Mouse (Mus musculus) CD8-positive naive resting alpha-beta T cell, adult 2 months (primary cell): ENCODE measurements around the gene Hcn1.

ENCODE experiments used
- DNase-seq, 2 experiments: peaks; one replicate each; pipeline ENCODE4 v3.0.0; 2022; ENCODE audit warnings: low read depth in 2 of 2, low spot score in 2 of 2

The Hcn1 gene

DNA sequence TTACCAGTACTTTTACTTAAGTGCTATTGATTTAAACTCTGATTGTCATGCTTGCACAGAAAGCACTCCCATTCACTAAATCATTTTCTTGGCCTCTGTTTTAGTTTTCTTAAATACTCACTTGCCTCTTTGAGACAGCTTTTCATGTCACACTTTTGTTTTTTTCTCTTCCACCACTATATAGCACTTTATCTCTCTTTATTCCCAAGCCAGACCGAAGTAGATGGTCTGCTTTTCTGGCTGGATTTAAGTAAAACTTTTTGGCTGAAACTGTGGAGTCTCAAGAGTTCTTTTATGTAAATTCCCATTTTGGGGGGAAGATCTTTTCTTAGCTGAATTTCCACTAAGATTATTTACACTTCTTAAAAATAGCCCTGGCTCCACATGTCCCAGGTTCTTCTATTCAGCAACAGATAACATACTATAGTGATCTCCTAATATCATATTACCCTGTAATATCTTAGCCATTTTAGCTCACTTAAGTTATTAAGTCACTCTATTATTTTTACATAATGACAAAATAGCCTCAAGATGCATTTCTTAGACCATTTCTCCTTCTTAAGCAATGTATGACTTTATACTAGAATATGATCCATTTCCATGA lies 92.7 kb downstream of the Hcn1 start:
- DNase-seq: no peak

DNA sequence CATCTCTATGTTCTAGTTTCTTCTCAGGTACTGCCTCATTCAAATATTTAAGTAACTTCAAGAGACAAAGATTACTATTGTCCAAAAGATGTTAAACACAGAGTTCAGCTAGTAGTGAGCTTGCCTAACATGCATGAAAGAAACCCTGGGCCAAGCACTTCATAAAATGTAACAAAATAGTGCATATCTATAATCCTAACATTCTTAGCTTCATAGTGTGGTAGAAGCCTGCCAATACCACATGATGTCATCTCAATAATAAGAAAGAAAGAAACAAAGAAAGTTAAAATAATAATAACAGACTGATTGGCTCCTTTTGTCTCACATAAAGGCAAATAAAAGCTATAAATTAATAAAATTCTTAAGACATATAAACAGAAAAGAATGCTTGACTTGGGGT lies 103.5 kb downstream of the Hcn1 start:
- DNase-seq: no peak

DNA sequence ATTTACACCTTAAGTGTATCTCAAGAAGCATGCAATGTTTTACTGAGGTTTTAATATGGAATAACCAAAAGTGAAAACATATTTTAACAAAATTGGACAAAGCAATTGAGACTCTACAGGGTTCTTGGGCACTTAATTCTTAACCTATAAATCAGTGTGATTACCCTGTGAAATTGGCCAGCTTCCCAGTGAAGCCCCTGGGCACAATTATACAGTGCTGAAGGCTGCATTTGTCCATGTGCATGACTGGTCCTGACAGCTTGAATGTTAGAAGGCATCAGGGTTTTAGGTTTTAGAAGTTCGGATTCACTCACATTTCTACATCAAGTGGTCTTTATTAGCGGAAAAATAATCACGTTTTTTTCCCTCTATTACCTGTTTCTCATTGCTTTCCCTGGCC lies 103.9 kb downstream of the Hcn1 start:
- DNase-seq: no peak

DNA sequence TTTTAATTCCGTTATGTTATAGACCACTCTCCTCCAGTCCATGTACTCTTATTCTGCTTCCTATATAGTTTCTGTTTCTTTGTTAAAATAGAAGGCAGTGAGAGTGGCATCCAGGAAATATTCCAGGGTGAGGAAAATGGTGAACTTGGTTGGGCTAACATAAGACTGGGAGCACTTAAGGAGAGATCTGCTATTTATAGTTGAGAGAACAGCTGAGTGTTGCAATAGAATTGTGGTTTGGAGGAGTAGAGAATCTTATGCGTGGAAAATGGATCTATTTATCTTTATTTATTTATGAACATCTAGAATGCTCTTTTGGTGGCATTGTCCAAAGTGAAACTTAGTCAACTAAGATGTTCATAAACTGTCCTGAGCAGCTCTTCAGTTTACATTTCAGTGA lies 104.4 kb downstream of the Hcn1 start:
- DNase-seq: no peak

DNA sequence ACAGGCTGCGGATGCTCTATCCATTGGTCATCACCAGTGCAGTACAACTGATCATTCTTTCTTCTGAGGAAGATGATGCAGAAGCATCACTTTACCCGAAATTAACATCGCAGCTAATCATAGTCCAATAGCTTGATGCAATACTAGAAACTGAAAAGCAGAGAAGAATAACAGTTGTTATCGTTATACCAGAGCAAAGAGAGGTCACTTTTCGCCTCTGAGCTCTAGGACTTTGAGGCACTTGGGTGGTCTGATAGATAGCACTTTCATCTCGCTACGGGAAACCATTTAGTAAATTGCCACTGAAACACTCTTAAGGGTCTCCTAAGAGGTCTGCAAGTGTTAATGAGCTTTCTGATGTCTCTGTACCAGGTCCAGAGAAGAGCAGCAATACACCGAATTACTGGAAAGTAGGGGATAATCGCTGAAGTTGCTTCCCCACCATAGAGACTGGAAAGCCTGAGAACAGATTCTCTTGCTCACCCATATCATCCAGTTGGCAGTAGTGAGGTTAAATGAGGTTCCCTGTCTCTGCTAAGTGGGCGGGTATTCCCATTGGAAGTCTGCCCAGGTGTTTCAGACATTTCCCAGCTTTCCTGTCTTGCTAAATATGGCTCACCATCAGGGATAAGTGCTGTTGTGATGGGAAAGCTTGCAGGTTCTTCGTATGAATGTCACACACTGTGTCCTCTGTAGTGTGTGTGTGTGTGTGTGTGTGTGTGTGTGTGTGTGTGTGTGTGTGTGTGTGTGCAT lies 105.0 kb downstream of the Hcn1 start:
- no peak for DNase-seq

DNA sequence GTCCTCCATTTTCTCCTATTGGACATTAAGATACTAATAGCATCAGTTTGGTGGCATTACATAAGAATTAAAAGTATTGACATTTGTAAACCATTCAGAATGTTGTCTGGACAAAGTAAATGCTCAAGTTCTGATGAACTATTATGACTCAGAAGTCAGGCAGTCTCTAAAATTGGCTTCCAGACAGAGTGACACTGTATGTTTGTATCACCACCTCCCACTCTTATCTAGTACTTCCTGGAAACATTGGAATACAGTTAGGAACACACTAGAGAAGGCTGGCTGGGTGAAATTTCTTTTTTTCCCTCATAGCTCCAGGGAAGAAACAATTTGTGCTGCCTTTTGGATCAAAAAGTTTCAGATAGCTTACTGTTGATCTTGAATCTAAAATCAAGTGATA lies 108.7 kb downstream of the Hcn1 start:
- DNase-seq: no peak

DNA sequence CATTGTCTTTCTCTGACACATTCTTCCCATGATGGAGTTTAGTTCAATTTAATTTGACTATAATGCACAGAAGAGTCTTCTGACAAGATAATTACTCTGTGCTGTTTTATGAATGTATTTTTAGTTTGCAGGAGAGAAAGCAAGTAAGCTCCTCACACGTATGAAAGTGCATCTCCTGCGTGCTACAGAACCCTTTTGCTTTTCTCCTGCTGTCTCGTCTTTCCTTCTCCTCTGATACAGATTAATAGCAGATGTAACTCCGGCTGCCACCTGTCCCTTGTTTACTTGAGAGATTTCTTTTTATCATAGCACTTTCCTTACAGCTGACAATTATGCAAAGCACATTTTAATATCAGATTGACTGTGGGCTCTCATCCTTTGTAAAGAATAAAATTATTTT lies 120.0 kb downstream of the Hcn1 start:
- DNase-seq: no peak

DNA sequence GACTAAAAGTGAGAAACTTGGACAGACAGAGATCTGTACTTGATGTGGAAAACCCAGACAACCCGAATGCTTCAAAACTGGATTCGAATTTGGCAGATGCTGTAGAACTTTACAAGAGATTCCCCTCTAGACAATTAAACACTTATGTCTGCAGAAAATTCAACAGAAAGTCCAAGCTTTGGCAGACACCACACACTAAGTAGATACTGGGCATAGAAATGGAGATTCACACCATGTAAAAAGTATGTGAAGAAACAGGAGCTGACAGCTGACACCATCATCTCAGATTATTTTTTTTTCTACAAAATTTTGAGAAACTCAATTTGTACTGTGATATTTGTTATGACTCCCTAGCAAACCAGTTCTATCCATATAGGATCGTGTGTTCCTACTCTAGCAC lies 122.0 kb downstream of the Hcn1 start:
- no peak for DNase-seq

DNA sequence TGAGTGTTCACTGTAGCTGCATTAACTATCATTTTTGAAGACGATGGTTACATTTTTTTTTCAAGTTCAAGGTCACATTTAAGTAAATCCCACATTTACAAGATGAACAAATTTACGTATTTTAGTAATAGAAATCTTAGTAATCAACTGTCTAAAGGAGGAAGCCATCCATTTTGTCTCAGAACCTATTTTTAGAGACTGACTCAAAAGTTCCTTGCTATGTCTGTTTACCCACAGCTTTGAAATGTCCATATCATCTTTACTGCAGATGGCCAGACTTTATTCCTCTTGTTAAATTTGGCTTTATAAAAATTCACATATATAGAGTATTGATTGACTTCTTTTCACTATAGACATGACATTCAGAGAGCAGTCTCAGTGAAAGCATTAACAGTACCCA lies 126.3 kb downstream of the Hcn1 start:
- no peak for DNase-seq

DNA sequence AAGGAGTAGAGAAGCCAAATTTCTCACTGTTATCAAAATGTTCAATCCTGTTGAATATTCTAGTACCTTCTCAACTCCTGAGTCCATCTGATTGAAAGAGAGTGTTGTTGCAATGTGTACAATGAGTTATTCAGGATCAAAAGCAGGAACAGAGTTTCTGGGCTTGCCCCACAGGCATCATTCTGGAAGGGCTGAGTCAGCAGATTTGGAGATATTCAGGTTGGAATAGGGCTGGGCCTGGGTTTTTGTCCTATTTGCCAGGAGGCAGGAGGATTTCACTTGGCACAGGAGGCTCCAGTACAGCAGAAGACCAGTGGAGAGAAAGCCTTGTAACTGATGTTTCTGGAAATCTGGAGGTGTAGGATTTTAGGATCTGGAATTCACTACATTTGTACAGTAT lies 130.6 kb downstream of the Hcn1 start:
- no peak for DNase-seq

DNA sequence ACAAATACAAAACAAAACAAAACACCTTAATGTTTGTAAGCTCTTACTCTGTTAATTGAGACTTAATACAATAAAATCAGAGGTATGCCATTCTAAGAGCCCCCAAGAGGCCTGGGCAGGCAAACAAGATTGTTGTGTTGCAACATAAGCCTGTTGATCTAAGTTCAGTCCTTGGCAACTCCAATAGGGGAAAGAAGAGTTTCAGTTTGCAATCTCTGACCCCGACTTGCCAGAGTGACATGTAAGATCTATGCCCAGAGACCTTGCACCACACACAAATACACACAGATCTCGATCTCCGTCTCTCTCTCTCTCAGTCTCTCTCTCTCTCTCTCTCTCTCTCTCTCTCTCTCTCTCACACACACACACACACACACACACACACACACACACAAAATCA lies 142.3 kb downstream of the Hcn1 start:
- no peak for DNase-seq

DNA sequence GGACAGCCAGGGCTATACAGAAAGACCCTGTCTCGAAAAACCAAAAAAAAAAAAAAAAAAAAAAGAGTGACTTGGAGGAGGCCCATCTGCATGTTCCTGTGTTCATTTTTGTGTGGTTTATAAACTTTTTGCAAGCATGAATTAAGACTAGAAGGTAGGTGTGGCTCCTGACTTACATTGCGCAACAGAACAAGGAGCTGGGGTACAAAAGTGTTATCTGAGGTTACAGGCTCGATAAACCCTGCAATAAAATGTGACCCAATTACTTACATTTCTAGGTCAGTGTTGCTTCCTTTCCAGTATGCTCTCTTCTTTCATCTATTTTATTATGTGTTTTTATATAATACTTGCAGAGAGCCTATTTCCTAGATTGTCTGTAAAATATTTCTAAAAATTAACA lies 143.1 kb downstream of the Hcn1 start:
- no peak for DNase-seq

DNA sequence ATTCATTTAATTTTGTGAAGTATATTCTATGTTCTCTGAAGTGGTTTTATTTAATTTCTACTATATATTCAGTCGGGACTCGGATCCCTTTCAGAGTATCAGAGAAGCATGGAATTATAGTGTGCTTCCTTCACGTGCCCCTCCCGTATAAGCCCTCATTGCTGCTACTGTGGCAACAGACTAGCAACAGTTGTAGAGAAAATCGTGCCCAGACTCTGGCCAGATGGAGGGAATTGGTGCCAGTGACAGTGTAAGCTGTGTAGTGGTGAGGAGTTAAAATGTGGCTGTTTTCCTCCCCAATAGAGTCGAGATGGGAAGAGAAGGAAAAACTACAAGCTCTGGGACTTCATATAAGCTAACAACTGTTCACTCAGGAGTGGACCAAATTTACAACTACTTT lies 163.4 kb downstream of the Hcn1 start:
- no peak for DNase-seq

DNA sequence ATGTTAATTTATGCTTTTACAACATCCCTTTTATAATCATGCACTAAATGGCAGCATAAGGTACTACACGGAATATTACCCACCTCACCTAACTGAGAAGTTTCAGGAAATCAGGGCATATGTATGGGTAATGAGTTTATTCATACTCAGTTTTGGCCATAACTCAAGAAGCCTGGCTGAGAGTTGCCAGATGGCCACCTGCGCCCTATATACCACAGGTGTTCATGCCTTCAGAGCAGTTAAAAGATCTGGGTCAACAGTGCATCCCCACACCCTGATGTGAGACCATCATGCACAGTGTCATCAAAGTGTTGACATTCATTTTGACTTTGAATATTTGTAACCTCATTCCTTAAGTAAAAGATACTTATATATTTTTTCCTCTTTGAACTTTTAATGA lies 183.3 kb downstream of the Hcn1 start:
- no peak for DNase-seq

DNA sequence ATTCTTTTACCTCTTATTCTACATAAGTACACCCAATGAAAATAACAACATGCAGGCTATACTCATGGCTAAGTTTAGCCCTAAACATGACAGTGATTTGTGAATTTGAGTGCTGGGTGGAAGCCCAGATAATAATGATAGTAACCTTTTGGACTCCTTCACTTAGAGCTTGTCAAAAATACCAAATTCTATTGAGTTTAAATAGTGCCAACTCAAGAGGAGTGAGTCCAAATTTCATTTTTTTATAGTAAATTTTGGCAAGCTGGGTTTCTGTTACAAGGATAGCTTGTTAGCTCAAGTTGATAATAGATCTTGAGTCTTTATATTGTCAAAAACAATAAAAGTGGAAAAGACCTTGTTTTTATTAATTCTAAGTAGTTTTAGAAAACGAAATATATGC lies 190.7 kb downstream of the Hcn1 start:
- DNase-seq: no peak

DNA sequence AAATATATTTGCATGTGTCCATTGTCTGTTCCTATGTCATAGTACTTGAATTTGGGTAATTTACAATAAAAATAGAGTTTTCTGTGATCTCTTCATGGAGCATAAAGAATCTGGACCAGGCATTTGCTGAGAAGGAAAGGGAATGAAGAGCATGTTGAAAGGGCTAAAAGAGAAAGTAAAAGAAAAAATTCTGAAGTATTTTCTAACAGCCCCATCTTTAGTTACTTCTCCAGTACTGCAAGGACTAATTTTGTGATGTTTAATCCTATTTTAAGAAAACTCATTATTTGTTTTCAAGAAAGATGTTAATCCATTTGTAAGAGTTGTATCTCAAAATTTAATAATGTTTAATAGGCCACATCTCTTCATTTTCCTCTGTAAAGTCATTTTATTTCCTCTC lies 198.9 kb downstream of the Hcn1 start:
- DNase-seq: no peak

DNA sequence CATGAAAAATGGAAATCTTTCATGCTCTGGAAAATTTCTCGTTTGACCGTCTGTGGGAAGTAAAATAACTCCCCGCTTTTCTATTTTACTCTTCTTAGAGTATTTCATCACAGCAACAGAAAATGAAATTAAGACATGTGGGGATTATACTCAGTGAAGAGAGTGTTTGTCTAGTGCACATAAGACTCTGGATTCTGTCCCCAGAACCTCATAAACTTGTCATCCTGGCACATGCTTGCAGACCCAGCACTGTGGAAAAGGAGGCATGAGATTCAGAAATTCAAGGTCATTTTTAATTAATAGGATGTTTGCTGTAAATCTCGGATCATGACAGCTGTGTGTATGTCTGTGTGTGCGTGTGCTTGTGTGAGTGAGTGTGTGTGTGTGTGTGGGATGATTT lies 225.5 kb downstream of the Hcn1 start:
- DNase-seq: no peak

DNA sequence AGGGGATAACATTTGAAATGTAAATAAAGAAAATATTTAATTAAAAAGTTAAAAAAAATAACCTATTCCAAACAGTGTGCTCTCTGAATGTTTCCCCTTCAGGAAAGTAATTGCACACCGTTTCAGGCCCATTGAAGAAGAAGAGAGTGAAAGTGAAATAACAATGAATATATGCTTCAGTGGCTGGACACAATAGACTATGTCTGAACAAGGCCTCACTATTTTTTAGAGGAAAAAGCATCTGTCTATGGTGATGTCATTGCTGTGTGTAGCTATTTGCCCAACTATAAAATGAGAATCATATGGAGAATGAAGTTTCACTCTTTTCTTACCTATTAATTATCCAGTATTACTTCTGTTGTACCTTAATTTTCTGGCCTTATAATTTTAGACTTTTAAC lies 234.5 kb downstream of the Hcn1 start:
- no peak for DNase-seq

DNA sequence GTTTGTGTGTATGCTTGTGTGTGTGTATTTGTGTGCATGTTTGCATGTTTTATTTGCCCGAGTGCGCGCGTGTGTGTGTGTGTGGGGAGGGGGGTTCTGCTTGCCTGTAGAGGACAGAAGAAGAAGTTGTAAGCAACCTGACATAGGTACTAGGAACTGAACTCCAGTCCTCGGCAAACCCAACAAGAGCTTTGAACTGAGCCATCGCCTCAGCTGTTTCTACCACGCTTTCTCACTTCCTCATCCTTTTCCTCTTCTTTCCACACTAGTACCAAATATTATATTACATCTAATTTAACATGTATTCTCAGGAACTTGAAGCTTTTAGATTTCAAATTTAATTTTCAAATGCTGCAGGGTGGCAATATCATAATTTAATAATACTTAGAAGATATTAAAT lies 236.1 kb downstream of the Hcn1 start:
- no peak for DNase-seq

DNA sequence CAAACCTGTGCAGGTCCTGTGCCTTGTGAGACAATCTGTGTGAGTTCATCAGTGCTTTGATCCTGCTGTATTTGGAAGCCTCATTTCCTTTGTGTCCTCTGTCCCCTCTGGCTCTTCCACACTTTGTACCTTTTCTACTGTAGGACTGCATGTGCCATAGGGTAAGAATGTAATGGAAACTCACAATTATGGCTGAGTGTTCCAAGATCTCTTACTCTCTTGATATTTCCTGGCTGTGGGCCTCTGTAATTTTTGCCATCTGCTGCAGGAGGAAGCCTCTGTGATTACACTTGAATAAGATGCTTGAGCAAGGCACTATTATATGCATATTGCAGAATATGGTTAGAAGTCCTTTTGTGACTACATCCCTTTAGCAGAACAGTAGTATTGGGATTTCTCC lies 240.2 kb downstream of the Hcn1 start:
- DNase-seq: no peak

DNA sequence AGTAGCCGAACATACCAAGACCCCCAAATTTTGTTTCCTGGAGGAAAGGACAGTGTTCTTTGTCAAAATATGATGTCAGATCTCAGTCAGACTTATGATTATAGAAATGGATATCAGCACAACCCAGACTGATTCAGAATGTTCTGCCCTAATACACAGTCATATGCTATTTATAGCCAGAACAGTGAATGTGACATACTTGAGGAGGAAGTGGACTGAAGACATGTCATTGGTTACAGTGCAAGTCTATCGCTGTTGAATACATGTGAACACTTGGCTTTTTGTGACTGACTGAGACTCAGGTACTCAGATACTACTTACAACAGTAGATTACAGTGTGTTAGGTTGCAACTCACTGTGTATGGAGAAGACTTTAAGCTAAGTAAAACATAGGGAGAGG lies 245.2 kb downstream of the Hcn1 start:
- DNase-seq: no peak

DNA sequence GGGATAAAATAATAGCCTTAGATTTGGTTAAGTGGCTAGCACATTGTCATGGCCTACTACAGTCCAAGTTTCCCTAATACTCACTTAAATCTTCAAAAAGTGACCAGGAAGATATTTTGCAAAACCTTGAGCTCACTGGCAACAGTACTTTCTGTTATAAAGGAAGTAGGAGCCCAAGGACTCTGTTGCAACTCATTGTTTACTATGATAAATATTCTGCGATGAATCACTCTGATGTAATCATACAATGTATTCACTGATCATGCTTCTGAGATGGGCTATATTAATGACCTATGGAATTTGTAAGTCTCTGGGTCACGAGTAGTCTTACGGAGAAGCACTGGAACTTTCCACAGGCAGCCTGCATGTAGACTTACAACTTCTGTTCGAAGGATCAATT lies 246.6 kb downstream of the Hcn1 start:
- DNase-seq: no peak

DNA sequence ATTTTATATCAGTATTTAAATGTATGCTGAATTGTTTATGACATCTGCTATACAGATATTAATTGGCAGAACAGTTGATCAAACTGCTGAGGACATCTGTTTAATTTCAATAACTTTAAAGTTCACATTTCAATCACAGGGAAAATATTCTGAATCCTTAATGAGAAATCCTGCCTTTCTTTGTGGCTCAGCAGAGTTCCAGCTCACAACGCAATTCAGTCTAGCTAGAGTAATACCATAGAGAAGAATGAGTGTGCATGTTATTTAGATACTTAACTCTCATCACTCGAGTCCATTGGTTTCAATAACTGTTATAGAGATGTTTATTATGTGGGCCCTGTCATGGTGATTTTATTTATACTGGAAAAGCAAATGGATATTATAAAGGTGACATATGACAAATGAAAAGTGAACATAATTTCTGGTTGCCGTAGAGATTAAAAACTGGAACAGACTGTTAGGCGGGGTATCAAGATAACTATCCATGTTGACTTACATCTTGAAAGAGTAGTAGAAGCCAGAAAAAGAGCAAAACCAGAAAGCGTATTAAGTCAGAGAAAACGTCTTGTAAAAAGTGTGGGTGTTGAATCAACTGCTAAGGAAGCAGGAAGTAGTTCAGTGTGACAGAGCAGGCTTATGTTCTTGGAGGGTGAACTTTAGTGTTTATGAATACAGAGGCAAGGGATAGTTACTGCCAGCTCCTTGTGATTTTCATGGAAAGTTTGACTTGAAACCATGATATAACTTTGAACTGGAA lies 250.0 kb downstream of the Hcn1 start:
- DNase-seq: no peak
